Mouse (Mus musculus) lung, adult 10 weeks (tissue): ENCODE results near the gene Unc93b1. TPM values are rescaled to one million over a fixed set of nuclear protein-coding genes. Genes with fewer than 3 reads are reported as not detected.

Source experiments
- polyA plus RNA-seq: library from polyadenylated mRNA; stranded (reverse); fragments of 350-450 nt; fragmentation: Illumina TruSeq; extraction: RNeasy Lipid Tissue Mini Kit (QIAGEN cat#74804); gene quantifications from one replicate; pipeline ENCODE4 v1.2.3, GENCODE M21; 2014; ENCODE audit warnings: low read depth, low replicate concordance; ENCODE audit not compliant: insufficient read depth

Unc93b1 gene
- polyA plus RNA-seq = 56.9 TPM

DNA sequence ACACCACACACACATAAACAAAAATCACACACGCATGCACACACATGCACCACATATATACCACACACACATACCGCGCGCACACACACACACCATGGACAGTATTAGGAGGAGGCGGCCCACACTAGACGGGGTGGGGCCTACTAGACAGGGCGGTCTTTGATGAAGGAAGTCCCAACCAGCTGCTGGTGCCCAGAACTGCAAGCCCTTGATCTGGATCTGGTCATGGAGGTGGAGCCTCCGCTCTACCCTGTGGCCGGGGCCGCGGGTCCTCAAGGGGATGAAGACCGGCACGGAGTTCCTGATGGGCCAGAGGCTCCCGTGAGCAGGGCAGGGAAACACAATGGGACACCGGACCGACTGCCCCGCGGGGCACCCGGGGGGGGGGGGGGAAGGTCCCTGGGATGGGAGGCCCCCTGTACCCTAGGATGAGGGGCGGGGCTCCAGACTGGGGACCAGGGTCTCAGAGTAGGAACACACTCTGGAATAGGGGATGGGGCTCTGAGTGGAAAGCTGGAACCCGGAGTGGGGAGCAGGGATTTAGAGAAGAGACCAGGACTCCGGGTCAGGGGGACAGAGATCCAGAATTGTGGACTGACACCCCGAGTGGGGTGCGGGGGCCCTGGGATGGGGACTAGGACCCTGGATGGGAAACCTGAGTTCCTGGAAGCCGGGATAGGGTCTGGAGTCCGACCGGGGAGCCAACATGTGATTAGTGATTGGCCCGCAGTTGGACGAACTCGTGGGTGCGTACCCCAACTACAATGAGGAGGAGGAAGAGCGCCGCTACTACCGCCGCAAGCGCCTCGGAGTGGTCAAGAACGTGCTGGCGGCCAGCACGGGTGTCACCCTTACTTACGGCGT, at the start of gene Unc93b1:
TSS of gene Unc93b1 (plus strand) at position 155 of the 864 bp plus-strand sequence.

DNA sequence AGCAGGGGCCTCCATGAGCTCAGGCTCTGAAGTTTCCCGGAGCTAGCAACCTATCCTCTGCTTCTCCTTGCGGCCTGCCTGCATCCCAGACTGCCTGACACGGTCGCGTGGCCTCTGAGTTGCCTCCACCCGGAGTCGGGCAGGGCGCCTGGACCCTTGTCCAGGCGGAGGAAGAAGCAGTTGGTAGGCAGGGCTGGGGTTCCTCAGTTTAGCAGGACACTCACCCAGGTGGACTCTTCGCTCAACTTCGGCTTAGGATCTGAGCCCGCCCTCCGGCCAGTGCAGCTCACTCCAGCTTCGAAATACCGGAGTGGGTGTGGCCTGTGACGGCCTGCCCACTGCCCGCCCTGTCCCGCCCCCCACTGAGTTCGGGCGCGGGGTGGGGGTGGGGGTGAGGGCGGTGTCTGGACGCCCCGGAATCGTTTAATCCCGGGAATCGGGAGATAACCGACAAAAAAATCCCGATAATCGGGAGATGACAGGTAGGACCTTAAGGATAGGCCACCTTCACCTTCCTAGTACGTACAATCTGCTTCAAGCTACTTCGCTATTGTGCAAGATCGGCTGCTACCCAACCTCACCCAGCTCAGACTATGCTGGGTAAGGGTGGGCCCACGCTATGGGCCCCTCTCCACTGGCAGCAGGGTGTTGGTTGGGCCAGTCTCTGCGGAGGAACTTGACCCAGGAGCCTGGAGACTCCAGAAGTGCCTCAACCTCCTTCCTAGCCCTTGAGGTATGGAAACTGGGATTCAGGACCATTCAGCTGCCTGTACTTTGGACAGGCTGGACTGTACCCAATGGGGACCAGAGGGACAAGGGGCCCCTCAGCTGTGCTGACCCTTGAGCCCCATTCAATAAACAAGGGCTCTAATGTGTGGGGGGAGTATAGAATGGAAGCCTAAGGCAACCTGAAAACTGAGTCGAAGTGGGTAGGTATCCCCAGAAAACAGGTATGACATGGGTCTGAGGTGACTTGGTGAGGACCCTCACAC, 27.9 kb upstream of the Unc93b1 start, which contains the start of gene Tcirg1:
TSS of gene Tcirg1 (minus strand) at position 339 of the 992 bp plus-strand sequence.

DNA sequence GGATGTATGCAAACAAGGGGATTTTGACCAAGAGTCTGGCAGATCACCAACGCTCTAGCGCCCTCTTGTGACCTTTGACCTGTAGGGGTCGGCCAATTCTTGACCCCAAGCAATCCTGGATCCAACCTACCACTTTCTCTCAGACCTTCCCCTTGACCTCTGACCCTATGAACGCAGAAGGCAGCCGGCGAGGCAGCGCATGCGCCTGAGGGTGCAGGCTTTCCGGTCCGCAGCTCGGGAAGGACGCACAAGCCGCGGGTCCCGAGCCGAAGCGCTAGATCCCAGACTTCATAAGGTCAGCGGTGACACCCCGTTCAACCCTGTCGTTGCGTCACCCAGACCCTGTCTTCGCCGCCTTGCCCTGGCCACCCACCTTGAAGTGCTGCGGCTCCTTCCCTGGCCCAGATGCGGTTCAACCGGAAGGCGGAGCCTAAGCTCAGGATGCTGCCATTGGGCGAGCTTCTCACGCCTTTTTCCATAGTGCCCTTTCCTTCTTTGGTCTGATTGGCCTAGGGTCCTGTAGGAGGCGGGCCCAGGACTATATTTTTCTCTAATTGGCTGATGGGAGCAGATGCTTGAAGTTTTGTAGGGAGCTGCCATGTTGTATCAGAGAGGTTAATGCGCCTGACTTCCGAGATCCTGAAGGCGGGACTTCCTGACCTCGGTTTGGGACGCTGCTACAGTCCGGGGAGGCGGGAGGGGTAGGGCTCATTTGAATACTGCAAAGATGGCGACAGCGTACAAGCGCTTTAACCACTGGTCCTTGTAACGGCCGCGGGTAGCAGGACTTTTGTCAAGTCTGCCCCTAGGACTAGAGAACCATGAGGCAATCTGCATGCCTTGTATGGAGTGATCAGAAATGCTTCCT, 22.4 kb upstream of the Unc93b1 start, which contains the start of gene Ndufs8:
TSS of gene Ndufs8 (minus strand) at position 438 of the 868 bp plus-strand sequence.

DNA sequence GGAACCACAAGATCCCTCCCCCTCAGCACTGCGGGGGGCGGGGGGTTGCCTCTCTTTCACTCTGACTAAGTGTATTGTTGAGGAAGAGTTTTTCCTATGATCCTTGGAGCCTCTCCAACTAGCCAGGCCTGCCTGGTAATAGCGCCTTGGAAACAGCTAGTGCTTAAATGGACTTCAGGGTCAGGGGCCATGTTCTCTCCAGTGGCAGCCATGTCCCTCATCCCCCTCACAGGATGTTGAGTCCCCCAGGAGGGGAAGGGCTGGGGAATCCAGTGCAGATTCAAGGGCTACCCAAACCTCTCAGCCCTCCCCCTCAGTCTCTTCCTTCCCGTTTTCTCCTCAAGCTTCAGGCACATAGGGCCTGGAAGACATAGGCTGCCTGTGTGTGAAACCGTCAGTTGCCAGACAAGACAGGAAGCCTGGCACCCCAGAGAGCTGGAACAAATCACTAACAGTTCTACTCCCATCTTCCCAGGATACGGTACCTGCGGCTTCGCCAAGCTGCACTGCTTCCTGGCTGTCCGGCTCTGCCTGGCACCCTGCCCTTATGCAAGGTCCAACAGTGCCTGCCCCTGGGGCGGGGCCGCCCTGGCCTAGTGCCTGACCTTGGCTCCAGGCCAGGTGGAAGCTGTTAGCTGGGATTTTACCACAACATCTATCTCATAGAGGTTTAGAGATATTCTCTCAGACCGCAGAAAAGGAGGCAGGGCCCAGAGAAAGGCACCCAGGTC, 5.6 kb upstream of the Unc93b1 start, which contains the start of gene Aldh3b1:
TSS of gene Aldh3b1 (minus strand) at position 598 of the 731 bp plus-strand sequence.

DNA sequence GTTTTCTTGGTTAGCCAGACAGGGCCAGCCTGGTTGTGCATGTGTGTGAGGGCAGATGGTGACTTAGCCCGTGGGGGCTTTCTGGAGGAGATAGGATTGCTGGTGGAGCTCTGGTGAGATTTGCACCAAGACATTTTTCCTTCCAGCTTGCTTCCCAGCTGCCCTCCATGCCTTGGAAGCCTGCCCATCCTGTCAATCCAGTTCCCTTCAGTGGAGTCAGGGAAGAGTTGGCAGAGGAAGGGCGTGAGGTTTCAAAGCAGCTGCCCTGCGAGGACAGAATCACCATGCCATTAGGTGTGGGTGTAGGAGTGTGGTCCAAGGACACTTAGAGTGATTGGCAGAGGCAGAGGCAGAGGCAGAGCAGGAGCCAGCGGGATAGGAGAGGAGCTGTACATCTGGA, 23.5 kb downstream of the Unc93b1 start, which contains the start of gene Aldh3b3:
TSS of gene Aldh3b3 (plus strand) at position 176 of the 400 bp plus-strand sequence.

DNA sequence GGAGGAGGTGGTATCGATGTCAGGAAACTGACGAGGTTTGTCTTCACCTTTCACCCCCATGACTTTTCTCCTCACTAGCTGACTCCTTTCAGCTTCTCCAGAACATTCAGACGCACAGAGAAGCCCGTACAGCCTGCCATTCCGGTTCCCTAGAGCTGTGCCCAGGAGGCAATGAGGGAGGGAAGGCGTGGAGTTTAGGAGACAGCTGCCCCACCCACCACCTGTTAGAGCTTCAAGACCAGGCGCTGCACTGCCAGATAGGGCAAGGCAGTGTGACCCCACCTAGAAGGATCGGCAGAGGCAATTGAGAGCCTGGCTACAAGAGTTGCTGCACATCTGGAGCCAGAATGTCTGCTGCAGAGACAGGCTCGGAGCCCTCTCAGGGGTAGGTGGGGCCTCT, 37.2 kb downstream of the Unc93b1 start, which contains the start of gene Aldh3b2:
TSS of gene Aldh3b2 (plus strand) at position 100 of the 400 bp plus-strand sequence.

DNA sequence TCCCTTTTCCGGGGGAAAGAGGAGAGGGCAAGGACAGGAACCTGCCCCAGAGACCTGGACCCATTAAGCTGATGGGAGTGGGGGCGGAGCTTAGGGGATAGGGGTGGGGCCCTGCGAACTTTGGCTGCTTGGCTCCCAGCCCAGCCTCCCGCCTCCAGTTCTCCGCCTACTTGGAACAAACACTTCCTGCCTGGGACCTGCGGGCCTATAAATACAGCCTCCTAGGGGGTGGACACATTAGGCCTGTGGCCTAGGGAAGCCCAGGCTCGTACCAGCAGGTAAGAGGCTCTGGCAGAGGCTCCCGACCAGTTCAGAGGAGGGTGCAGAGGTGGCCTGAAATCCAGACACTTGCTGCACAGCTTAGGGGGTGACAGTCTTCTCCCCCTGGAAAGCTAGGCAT, 51.3 kb downstream of the Unc93b1 start, which contains the start of gene Acy3:
TSS of gene Acy3 (plus strand) at position 237 of the 400 bp plus-strand sequence.

DNA sequence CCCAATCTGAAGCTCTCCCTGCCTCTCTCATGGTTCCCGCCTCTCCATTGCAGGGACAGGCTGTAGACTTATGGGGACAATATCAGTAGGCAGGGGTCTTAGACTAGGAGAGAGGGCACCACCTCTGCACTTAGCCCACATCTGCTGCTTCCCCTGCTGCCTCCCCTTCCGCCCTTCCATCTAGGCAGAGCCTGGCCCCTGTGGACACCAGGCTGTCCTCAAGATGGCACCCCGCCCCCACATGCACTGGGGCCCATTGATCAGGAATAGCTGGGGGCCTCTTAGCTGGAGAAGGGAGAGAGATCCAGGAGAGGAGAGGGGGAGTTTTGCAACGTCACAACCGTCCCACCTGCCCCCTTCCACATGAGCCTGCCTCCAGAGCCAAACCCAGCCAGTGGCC, 57.4 kb downstream of the Unc93b1 start, which contains the start of gene Tbx10:
TSS of gene Tbx10 (plus strand) at position 337 of the 400 bp plus-strand sequence.

Other genes starting within 250 kb of the Unc93b1 start
- 27.8 TPM for gene Lrp5, start 248.6 kb upstream of the Unc93b1 start, polyA plus RNA-seq
- gene 1810055G02Rik, start 226.9 kb upstream of the Unc93b1 start, polyA plus RNA-seq = 8.9 TPM
- gene Kmt5b, start 167.8 kb upstream of the Unc93b1 start, polyA plus RNA-seq = 13.1 TPM
- 34.0 TPM for gene Chka, start 83.4 kb upstream of the Unc93b1 start, polyA plus RNA-seq
- 35.0 TPM for gene Tcirg1, start 28.1 kb upstream of the Unc93b1 start, polyA plus RNA-seq
- 140 TPM for gene Ndufs8, start 22.4 kb upstream of the Unc93b1 start, polyA plus RNA-seq
- 53.6 TPM for gene Aldh3b1, start 5.4 kb upstream of the Unc93b1 start, polyA plus RNA-seq
- 0.20 TPM for gene Aldh3b3, start 23.5 kb downstream of the Unc93b1 start, polyA plus RNA-seq
- 0.83 TPM for gene Aldh3b2, start 37.1 kb downstream of the Unc93b1 start, polyA plus RNA-seq
- 10.1 TPM for gene Acy3, start 51.4 kb downstream of the Unc93b1 start, polyA plus RNA-seq
- gene Tbx10, start 57.6 kb downstream of the Unc93b1 start, polyA plus RNA-seq = not detected
- gene Nudt8, start 65.4 kb downstream of the Unc93b1 start, polyA plus RNA-seq = 19.1 TPM
- gene Gm49405, start 65.4 kb downstream of the Unc93b1 start, polyA plus RNA-seq = 0.23 TPM
- gene Doc2g, start 68.1 kb downstream of the Unc93b1 start, polyA plus RNA-seq = 4.9 TPM
- gene Ndufv1, start 77.6 kb downstream of the Unc93b1 start, polyA plus RNA-seq = 85.5 TPM
- 401 TPM for gene Gstp1, start 102.8 kb downstream of the Unc93b1 start, polyA plus RNA-seq
- 28.2 TPM for gene Gstp2, start 110.8 kb downstream of the Unc93b1 start, polyA plus RNA-seq
- gene Gstp3, start 124.4 kb downstream of the Unc93b1 start, polyA plus RNA-seq = 10.6 TPM
- 0.93 TPM for gene Cabp2, start 146.4 kb downstream of the Unc93b1 start, polyA plus RNA-seq
- 128 TPM for gene Cdk2ap2, start 162.0 kb downstream of the Unc93b1 start, polyA plus RNA-seq
- 24.1 TPM for gene Pitpnm1, start 164.8 kb downstream of the Unc93b1 start, polyA plus RNA-seq
- gene Aip, start 190.7 kb downstream of the Unc93b1 start, polyA plus RNA-seq = 110 TPM
- not detected for gene Gpr152, start 204.6 kb downstream of the Unc93b1 start, polyA plus RNA-seq
- gene Cabp4, start 208.8 kb downstream of the Unc93b1 start, polyA plus RNA-seq = not detected
- gene Coro1b, start 213.4 kb downstream of the Unc93b1 start, polyA plus RNA-seq = 121 TPM
- gene Ptprcap, start 218.4 kb downstream of the Unc93b1 start, polyA plus RNA-seq = 41.4 TPM
- gene Rps6kb2, start 228.2 kb downstream of the Unc93b1 start, polyA plus RNA-seq = 19.1 TPM
- 2.5 TPM for gene Carns1, start 240.3 kb downstream of the Unc93b1 start, polyA plus RNA-seq